Mouse (Mus musculus): ENCODE measurements around the gene Tfcp2l1.

The Tfcp2l1 gene

DNA sequence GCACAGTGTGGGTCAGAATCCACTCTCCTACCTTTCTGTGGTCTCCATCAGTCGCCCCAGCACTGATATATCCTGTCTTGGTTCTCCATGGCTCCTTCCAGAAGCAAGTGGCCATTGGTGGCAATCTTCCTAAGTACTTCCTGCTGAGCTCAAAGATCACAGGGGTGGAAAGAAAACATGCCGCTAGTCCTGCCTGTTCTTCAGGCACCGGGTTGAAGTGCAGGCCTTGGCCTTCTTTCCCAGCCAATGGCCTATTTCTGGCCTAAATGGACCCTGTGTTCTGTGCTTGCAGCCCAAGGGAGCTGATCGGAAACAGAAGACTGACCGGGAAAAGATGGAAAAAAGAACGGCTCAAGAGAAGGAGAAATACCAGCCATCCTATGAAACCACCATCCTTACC lies 31.0 kb downstream of the Tfcp2l1 start:
- DNase-seq, result no peak

DNA sequence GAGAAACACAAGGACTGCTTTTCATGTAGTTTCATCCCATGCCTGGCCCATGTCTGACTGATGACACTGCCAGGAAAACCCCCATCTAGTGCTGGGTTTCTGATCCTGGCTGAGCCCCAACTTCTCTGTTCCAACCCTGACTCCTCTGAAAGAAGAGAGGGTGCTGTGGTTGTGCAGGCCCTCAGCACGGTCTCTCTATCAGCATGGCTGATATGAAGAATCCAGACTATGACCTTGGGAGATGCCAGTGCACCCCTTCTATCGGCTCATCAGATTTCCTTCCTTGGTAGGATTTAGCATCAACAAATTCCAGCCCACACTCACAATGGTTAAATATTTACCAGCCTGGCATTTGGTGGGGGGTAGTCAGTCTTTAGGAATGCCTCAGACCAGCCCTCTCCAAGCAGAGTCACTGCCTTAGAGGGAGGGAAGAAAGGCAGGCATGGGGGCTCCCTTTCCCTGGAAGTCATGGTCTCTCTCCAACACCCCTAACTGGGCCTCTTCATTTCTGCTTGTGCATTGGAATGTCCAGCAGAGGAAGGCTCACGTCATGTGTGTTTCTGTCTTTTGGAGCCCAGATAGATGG lies 33.2 kb downstream of the Tfcp2l1 start:
- DNase-seq, result peak; percentile 57

DNA sequence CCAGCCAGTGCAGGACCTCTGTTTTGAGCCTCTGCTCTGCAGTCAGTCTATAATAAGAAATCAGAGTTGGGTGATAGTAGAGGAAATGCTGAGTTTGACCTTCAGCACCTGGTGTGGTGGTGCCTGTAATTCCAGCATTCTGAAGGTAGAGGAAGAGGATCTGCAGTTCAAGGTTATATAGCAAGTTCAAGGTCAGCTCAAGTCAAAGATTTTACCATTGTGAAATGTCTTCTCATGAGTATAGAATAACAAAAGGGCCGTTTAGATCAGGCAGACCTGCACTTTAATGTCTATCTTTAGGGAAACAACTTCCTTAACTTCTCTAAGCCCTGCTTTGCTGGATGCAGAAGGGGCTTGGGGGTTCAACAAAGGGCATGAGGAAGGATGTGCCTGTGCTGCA lies 35.3 kb downstream of the Tfcp2l1 start:
- no peak for DNase-seq

DNA sequence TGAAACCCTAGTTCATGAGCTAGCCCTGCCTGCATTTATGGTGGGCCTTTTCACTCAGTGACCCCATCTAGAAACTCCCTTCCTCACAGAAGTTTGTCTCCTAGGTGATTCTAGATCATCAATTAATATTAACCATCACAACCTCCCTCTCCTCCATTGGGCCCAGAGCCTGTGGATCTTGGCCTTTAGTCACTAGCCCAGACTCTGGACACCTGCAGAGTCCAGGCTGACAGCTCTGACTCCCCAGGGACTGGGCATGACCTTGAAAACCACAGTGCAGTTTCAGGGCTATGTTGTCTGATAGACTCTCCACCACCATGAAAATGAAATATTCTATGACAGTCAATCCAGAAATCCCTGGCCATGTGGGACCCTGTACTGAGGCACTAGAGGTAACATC lies 39.8 kb downstream of the Tfcp2l1 start:
- no peak for DNase-seq

DNA sequence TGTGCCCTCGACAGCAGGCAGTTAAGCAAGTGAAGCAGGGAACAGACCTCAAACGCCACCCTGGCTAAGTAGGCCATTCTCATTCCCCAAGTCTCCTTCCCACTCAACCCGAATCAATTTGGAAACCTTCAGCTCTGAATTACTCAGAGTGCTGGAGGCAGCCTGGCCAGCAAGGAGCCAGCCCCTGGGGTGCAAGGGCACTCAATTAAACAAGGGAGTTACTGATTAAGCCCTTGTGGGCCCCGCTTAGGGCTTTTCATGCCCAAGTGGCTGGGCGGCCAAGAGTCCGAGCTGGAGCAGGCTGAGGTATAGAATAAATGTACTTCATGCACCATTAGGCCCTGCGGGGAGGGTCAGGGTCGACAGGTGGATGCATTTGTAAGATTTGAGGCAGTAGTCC lies 44.5 kb downstream of the Tfcp2l1 start:
- peak; percentile 86 for DNase-seq

DNA sequence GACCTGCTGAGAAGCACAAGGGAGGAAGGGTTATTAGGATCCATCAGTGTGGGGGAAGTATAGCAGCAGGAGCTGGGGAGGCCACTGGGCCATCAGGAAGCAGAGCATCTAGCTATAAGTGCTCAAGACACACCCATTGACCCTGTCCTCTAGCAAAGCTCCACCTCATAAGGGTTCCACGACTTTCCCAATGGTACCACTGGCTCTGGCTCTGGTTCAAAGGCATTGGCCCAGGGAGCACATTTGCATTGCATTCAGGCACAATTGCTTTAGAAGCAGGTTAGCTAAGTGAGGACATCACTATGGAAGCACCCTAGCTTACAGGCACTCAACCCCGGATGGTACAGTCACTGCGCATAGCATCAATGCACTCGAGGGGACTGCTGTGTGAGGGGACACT lies 46.4 kb downstream of the Tfcp2l1 start:
- DNase-seq, result no peak

DNA sequence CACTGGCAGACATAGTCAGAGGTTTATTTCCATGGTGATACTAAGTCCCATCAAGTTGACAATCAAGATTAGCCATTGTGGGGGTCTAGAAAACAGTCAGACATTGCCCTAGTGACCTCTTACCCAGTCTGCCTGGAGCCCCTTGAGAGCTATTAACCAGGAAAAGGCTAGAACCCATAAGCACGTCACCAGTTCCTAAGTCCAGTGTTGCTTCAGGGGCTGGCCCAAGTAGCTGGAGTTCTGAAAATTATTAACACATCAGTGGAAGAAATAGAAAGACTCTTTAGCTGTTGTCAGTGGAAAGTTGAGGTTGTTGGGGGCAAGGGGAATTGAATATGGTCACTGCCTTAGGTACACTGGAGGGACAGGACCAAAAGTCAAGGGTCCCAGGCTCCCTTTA lies 54.2 kb downstream of the Tfcp2l1 start:
- peak; percentile 68 for DNase-seq

DNA sequence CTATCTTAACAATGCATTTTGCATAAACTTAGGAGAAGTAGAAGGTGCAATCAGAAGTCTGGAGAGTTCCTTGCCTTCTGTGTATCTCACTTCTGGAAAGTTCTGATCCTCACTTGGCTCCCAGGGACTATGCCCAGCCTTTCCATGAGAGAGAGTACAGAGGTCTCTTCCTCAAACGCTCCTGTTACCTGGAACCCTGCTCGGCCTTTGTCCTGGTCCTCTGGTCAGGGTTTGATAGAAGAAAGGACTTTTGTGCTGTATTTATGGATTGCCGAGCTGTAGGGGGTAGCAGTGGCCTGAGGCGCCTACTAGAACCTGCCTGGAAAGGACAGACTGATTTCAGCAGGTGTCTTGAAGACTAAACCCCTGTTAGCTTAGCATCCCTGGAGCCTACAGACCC lies 55.9 kb downstream of the Tfcp2l1 start:
- peak; percentile 67 for DNase-seq

DNA sequence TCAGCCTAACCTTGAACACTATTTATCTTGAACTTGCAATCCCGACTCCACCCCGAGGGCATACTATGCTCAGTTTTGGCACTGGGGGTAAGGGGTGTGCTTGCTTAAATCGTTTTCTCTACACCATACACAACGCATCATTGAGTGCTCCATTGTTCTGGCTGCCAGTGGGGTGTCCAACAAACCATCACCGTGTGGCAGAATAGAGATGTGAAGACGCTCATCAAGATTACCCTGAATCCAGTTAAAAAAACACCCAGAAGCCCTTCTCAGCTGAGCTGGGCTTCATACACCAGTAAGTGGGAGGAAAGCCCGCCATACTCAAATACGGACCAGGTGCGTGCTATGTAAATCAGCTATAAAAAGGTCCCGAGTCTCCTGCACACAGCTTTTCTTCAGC lies 60.0 kb downstream of the Tfcp2l1 start:
- no peak for DNase-seq

DNA sequence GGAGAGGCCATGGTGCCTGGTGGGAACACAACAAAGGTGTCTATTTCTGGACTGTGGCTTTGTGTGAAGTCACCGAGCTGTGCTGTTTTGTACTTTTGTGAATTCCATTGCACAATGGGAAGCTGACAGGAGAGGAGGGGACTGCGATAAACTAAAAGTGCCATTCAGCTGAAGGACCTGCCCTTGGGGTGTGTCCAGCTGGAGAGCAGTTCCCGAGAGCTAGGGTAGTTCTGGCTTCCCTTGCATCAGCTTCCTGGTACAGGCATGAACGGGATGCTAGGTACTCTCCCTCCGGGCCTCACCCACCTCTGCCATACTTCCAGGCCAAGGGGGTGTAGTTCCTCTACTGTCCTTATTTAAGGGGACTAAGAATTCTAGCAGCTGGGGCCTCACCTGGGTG lies 62.1 kb downstream of the Tfcp2l1 start:
- DNase-seq, result no peak

DNA sequence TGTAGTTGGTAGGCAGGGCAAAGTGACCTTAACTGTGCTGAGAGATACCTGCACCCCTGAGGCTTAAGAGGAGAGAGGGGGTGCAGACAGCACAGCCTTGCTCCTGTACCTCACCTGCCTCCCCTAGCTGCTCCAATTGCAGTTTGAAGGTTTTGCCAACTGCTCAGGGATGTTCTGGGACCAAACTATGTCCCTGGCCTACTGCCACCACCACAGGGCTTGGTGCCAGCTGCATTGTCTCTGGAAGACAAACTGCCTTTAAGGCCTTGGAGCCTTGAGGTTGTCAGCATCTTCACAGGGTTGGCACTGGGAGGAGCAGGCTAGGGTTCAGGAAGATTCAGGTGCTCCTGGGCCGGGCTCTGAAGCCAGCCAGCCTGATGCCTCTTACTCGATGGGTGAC lies 66.7 kb downstream of the Tfcp2l1 start:
- peak; percentile 66 for DNase-seq

DNA sequence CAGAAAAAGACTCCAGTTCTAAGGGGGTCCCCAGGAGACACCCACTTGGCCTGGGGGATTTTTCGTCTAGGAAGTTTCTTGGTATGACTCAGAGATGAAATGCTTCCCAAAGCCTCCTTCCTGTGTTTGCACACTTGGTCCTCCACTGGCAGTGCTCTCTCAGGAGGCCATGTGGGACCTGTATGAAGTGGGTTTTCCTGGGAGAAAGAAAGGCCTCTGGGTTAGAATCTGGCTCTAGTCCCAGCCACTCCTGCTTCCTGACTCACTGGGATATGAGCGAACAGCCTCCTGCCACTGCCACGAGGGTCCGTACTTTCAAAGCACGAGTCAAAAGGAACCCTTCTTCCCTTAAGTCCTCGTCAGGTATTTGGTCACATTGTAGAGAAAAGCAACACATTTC lies 70.2 kb downstream of the Tfcp2l1 start:
- DNase-seq, result no peak

DNA sequence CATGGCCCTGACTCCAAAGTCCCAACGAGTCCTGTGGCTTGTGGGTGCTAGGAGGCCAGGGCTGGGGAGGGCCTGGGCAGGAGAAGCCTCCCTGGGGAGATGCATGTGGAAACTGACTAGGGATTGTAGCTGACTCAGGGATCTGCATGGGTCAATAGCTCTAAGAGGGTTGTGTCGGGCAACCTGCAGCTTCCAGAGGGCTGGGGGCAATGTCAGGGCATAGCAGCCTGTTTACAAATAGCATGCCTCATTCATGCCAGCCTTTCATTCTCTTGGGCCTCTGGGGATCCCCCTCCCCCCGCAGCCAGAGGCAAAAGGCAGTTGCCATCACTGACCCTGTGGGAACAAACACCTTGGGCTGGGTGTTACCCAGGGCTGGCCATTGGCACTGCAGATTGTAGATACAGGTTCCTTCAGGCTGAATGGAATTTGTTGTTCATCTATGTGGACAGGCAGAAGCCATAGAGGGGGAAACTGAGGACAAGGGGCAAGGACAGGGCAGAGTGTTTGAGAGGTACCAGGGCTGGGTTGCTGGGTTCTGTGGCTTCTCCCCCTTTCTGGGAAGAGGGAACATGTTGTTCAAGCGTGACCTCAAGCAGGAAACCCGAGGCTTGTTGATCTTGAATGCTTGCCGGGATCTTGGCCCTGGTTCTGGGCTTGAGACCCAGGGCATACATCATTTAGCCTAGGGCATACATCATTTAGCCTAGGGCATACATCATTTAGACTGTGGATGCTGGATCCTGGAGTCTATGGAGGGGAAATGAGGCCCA lies 71.6 kb downstream of the Tfcp2l1 start:
- DNase-seq, result peak; percentile 66

DNA sequence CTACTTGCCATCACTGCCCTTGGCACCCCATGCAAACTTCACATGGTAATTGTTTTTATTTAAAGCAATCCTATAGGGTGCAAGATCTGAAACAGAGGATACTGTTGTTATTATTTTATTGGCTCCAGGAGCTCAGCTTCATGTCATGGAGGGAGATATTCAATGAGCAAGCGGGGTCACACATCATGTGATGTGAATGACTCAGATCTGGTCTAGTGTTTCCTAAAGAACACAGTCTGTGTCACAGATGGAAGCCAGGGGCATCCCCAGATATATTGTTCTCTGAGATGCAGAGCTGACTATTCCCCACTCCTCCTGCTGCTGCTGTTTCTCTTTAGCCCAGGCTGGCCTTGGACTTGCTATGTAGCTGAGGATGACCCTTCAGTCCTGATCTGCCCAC lies 72.2 kb downstream of the Tfcp2l1 start:
- DNase-seq, result no peak

DNA sequence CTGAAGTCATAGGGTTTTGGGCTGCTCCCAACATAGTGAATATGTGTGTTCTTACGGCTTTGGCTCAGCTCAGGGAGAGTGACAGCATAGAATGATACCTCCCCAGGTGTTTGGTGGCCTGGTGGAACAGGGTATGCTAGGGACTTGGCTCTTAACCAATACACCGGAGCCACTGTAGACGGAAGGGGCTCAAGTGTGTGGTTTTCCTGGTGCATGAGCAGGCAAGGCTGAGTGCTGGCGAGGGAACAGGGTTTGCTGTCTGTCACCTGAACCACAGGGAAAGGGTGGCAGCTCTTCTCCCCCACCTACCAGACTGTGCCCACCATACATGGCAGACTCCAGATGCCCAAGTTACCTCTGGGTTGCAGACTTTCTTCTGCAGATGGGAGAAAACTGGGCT lies 83.9 kb downstream of the Tfcp2l1 start:
- DNase-seq, result no peak

DNA sequence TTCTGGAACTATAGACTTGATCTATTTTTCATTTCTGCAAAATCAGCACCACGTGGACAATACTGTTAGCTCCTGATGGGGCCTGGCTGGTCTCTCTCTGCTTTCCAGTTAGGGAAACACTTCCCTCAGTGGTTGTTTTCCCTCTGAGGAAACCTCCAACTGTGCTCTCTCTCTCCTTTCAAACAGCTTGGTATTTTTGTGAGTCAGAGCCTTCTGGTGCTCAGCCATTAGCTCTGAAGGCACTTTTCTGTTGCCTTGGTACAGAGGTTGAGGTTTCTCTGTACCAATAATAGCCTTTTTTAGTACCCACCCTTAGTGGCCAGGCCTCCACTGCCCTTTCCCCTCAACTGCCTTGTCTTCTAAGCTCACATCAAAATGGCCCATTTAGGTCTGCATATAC lies 88.5 kb downstream of the Tfcp2l1 start:
- no peak for DNase-seq

DNA sequence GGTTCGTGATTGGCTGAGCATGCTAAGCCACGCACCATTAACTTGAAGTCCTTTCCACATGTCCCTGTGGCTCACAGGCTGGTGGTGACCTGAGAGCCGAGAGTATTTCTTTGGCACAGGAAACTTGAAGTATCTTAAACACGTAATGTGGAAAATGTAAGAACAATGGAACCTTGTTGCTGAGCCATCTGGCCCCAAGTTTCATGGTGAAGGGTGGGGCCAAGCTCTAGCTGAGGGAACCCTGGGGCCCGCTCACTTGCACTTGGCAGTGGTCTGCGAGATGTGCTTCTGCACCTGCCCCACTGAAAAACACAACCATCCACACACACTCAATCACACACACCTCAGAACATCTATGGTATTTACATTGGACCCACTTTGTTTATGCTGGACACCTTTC lies 90.3 kb downstream of the Tfcp2l1 start:
- no peak for DNase-seq

DNA sequence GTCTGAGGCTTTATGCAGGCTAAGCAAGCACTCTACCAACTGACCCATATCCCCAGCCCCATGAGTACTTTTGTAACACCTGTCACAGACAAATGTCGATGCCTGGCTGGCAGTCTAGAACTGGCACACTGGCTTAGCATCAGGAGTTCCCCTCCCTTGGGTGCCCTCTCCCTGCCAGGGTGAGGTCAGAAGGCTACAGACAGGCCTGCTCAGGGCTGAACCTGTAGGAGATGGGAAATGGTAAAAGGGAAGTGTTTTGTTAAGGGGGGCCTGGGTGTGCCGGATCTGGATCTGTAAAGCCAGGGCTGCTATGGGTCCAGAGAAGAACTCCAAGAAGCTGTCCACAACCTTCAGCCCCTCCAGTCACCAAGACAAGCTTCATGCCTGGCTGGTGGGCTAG lies 92.0 kb downstream of the Tfcp2l1 start:
- DNase-seq, result no peak

DNA sequence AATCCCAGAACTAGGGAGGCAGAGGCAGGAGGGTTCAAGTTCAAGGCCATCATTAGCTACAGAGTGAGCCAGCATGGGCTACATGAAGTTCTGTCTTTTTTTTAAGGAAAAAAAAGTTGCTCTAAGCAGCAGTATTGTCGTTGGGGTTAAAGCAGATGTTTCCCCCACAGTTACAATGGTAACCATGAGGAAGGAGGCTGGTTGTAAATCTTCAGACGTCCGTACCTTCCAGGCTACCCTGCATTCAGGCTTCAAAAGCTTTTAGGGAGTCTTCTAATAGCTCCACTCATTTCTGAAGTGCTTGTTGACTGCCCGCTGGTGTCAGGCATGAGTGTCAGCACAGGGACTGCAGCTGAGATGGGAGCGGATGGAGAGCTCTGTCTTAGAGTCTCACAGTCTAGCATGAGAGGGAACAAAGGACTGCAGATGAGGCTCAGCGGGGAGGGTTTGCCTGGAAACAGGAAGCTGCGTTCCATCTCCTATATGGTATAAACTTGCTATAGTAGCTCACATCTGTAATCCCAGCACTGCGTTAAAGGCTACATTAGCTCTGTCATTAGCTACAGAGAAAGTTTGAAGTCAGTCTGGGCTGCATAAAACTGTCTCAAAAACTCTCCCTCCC lies 92.8 kb downstream of the Tfcp2l1 start:
- no peak for DNase-seq

DNA sequence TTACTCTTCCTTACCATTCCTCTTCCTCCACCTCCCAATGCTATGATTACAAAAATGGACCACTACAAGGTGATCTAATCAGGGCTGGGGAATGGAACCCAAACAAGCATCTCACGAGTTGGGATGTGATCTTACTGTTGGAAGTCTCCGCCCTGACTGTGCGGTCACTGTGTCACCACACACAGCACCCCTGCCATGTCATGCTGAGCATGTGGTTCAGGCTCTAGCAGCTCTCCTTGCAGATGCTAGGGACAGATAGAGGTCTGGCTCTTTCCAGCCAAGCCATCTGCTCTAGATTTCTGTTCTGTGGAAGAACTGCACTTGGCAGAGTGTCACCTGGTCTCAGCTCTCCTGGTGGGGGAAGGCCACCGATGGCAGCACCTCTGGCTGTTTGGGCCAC lies 99.3 kb downstream of the Tfcp2l1 start:
- DNase-seq, result no peak

DNA sequence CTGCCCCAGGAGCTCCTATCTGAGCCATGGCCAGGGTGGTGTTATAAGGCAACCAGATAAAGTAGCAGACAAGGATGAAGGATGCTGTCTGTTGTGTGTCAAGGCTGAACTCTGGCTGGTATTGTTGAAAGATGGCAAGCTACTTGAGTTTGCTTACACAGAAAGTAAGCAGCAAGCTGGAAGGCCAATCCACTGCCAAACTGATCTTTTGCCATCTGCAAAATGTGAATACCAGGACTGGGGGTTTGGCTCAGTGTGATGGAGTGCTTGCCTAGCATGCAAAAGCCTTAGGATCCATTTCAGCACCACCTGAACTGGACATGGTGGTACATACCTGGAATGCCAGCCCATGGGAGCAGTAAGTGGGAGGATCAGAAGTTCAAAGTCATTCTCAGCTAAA lies 101.1 kb downstream of the Tfcp2l1 start:
- DNase-seq, result no peak
